ENCODE assay signal across 8 mouse cellular contexts in genomic region chr5:105655100-105655734, GRCm38 (mm10). TPM values are rescaled to one million over a fixed set of nuclear protein-coding genes. Genes with fewer than 3 reads are reported as not detected.
A peak's percentile ranks its signal among the peaks of the same experiment; 100 is the strongest.
DNase-seq lines count a peak whose midpoint lies in the region; ATAC-seq lines count a peak whose summit lies in the region.

No protein-coding gene starts in this region.

- H3K27me3 ChIP-seq in heart, embryonic 13.5 days (replicated peaks) = no peaks in the 10 kb centered on the region
- H3K27me3 ChIP-seq in hindbrain, embryonic 11.5 days (ENCODE audit: control insufficient read depth, insufficient read depth, low read length) = no peaks in the 10 kb centered on the region
- H3K27me3 ChIP-seq in midbrain, embryonic 14.5 days (ENCODE audit: control insufficient read depth, insufficient read depth, low read length) = no peaks in the 10 kb centered on the region
- no peaks in the 10 kb centered on the region for H3K27me3 ChIP-seq in liver, embryonic 12.5 days (replicated peaks)

- H3K4me3 ChIP-seq in heart, embryonic 13.5 days = no peak overlapping the region
- H3K4me3 ChIP-seq in hindbrain, embryonic 11.5 days (ENCODE audit: low read depth, low read length) = no peak overlapping the region
- H3K4me3 ChIP-seq in midbrain, embryonic 14.5 days (replicated peaks; ENCODE audit: low read depth, low read length) = no peak overlapping the region
- no peak overlapping the region for H3K4me3 ChIP-seq in liver, embryonic 12.5 days

- H3K9me3 ChIP-seq in heart, embryonic 13.5 days = no peaks in the 10 kb centered on the region
- no peaks in the 10 kb centered on the region for H3K9me3 ChIP-seq in hindbrain, embryonic 11.5 days (ENCODE audit: control insufficient read depth, low read length)
- H3K9me3 ChIP-seq in midbrain, embryonic 14.5 days (ENCODE audit: control insufficient read depth, low read length) = no peaks in the 10 kb centered on the region
- H3K9me3 ChIP-seq in liver, embryonic 12.5 days (replicated peaks) = no peaks in the 10 kb centered on the region

- 0 out of 2 replicates have a peak overlapping the region, but pooled peaks have one; percentile 8 for H3K9ac ChIP-seq in heart, embryonic 13.5 days
- H3K9ac ChIP-seq in hindbrain, embryonic 11.5 days (ENCODE audit: low read depth, low read length) = no peak overlapping the region
- H3K9ac ChIP-seq in midbrain, embryonic 14.5 days (replicated peaks; ENCODE audit: low read length) = no peak overlapping the region
- H3K9ac ChIP-seq in liver, embryonic 12.5 days = no peak overlapping the region

- intact Hi-C loops in heart, postnatal 10 days (cut with DNase I) = loop anchor here (2.0 to 10.0 kb wide), 2 partner anchors 256 to 670 kb away; partner anchors contain the start of gene Abcg3

- peak; percentile 25; the same call in 1 of the 2 replicates for ATAC-seq in heart, embryonic 13.5 days (ENCODE audit: extremely low read depth, insufficient number of reproducible peaks, low FRiP score, low TSS enrichment)
- ATAC-seq in hindbrain, embryonic 11.5 days (ENCODE audit: low FRiP score) = peak; percentile 67
- ATAC-seq in midbrain, embryonic 14.5 days (ENCODE audit: low FRiP score, low TSS enrichment) = peak; percentile 55; the same call in 1 of the 2 replicates
- ATAC-seq in liver, embryonic 12.5 days = no peak

- H3K36me3 ChIP-seq in heart, embryonic 13.5 days = no peaks in the 10 kb centered on the region
- no peaks in the 10 kb centered on the region for H3K36me3 ChIP-seq in hindbrain, embryonic 11.5 days (ENCODE audit: control insufficient read depth, insufficient read depth, low read length)
- no peaks in the 10 kb centered on the region for H3K36me3 ChIP-seq in midbrain, embryonic 14.5 days (ENCODE audit: control insufficient read depth, insufficient read depth, low read length)
- no peaks in the 10 kb centered on the region for H3K36me3 ChIP-seq in liver, embryonic 12.5 days

- 65% methylated on average over 12 of the region's 12 CpGs for WGBS in heart, embryonic 13.5 days
- 67% methylated on average over 12 of the region's 12 CpGs for WGBS in hindbrain, embryonic 11.5 days
- WGBS in midbrain, embryonic 14.5 days = 66% methylated on average over 12 of the region's 12 CpGs
- 65% methylated on average over 12 of the region's 12 CpGs for WGBS in liver, embryonic 12.5 days (ENCODE audit: insufficient replicate concordance)

- DNase-seq in heart, postnatal 10 days = no peak
- DNase-seq in brain, adult 2 months (ENCODE audit: low read depth, low spot score) = peak; percentile 53
- DNase-seq in hindbrain, embryonic 11.5 days (ENCODE audit: low spot score) = no peak
- peak; percentile 18 for DNase-seq in midbrain, embryonic 14.5 days
- no peak for DNase-seq in gastrocnemius, postnatal 4 days (ENCODE audit: low spot score in 2 of 2)
- DNase-seq in left cerebral cortex, adult 9 months (ENCODE audit: low spot score in 2 of 2) = no peak

- H3K4me1 ChIP-seq in heart, embryonic 13.5 days = peaks cover 9% of the 10 kb centered on the region; the same call in 1 of the 2 replicates
- no peaks in the 10 kb centered on the region for H3K4me1 ChIP-seq in hindbrain, embryonic 11.5 days (replicated peaks; ENCODE audit: control insufficient read depth, insufficient read depth, low read length)
- peaks cover 4% of the 10 kb centered on the region; the same call in 1 of the 2 replicates for H3K4me1 ChIP-seq in midbrain, embryonic 14.5 days (ENCODE audit: control insufficient read depth, insufficient read depth, low read length)
- H3K4me1 ChIP-seq in liver, embryonic 12.5 days = peaks cover 14% of the 10 kb centered on the region

- no peak overlapping the region for H3K27ac ChIP-seq in heart, embryonic 13.5 days (replicated peaks)
- H3K27ac ChIP-seq in hindbrain, embryonic 11.5 days (ENCODE audit: low read depth, low read length) = no peak overlapping the region
- H3K27ac ChIP-seq in midbrain, embryonic 14.5 days (replicated peaks; ENCODE audit: low read depth, low read length) = no peak overlapping the region
- H3K27ac ChIP-seq in liver, embryonic 12.5 days = no peak overlapping the region

- H3K4me2 ChIP-seq in heart, embryonic 13.5 days = no peak overlapping the region
- H3K4me2 ChIP-seq in hindbrain, embryonic 11.5 days (replicated peaks; ENCODE audit: low read depth, low read length) = no peak overlapping the region
- H3K4me2 ChIP-seq in midbrain, embryonic 14.5 days (ENCODE audit: low read length) = no peak overlapping the region
- H3K4me2 ChIP-seq in liver, embryonic 12.5 days = no peak overlapping the region

RNA-seq across cellular contexts. Expression of gene Lrrc8d, which starts 44.6 kb away (rescaled TPM):
- polyA plus RNA-seq in heart, embryonic 13.5 days (2015; fragmentation: Nextera tagmentation; extraction: Ambion mirVana) = 7.6 and 9.0 TPM in 2 replicates
- 10 to 100 TPM; 18.7 to 19.5 TPM for total RNA-seq in heart, postnatal 10 days (2021)
- polyA plus RNA-seq in hindbrain, embryonic 11.5 days (2014; fragmentation: Nextera tagmentation; extraction: Ambion mirVana) = 24.7 and 25.1 TPM in 2 replicates
- 33.0 and 45.2 TPM in 2 replicates for polyA plus RNA-seq in midbrain, embryonic 14.5 days (2014; fragmentation: Nextera tagmentation; extraction: Ambion mirVana)
- 14.5 and 15.4 TPM in 2 replicates for polyA plus RNA-seq in liver, embryonic 12.5 days (2016; fragmentation: Nextera tagmentation; extraction: Ambion mirVana)
- total RNA-seq in gastrocnemius, postnatal 4 days (2021) = 10 to 100 TPM; 13.8 to 19.2 TPM

Comparison
In these comparisons a context has a peak if more than half of its experiments do, and no peak if none do; other contexts are left out.
1. DNase-seq: peak in brain, adult 2 months (single experiment) and midbrain, embryonic 14.5 days (single experiment); none in heart, postnatal 10 days (0 of 2), hindbrain, embryonic 11.5 days (single experiment), gastrocnemius, postnatal 4 days (0 of 2) and left cerebral cortex, adult 9 months (0 of 2).